8 mouse cellular contexts compared by ENCODE assay signal in genomic region chr4:32615034-32615881, GRCm38 (mm10). TPM values are rescaled to one million over a fixed set of nuclear protein-coding genes. Genes with fewer than 3 reads are reported as not detected.
A peak's percentile ranks its signal among the peaks of the same experiment; 100 is the strongest.
DNase-seq lines count a peak whose midpoint lies in the region; ATAC-seq lines count a peak whose summit lies in the region.

Gene Casp8ap2, plus strand, starts transcription at chr4:32615451.

- peak; percentile 99 for ATAC-seq in erythroblast, adult 5-6 weeks (replicated peaks; ENCODE audit: low FRiP score, poor library complexity, severe bottlenecking)
- peak; percentile 100 for ATAC-seq in kidney, embryonic 15.5 days (replicated peaks; ENCODE audit: low FRiP score)
- ATAC-seq in monocyte, adult 5-6 weeks (replicated peaks; ENCODE audit: insufficient number of reproducible peaks, low FRiP score, low TSS enrichment, poor library complexity, severe bottlenecking), result peak; percentile 99

- peaks cover 10% of the 10 kb centered on the region for H3K36me3 ChIP-seq in heart, embryonic 10.5 days
- 0 out of 2 replicates have a peak, but pooled peaks cover 7% of the 10 kb centered on the region for H3K36me3 ChIP-seq in kidney, embryonic 15.5 days

- H3K4me3 ChIP-seq in heart, embryonic 10.5 days, result peak within 1 kb of the TSS; percentile 96
- peak within 1 kb of the TSS; percentile 96 for H3K4me3 ChIP-seq in kidney, embryonic 15.5 days (replicated peaks)

- peak; percentile 100 for DNase-seq in B cell, adult 2 months
- DNase-seq in brain, adult 2 months (ENCODE audit: low read depth, low spot score), result peak; percentile 100
- peak; percentile 100 for DNase-seq in heart, embryonic 10.5 days (ENCODE audit: low spot score)
- peak; percentile 98 for DNase-seq in liver
- DNase-seq in spleen, postnatal 4 days (ENCODE audit: low spot score in 2 of 2), result peak; percentile 98 to 99

- WGBS in heart, embryonic 10.5 days, result under 1% methylated on average over 67 of the region's 67 CpGs
- under 1% methylated on average over 67 of the region's 67 CpGs for WGBS in kidney, embryonic 15.5 days

- H3K4me2 ChIP-seq in kidney, embryonic 15.5 days, result peak within 1 kb of the TSS; percentile 71

- H3K9me3 ChIP-seq in heart, embryonic 10.5 days, result no peaks in the 10 kb centered on the region
- no peaks in the 10 kb centered on the region for H3K9me3 ChIP-seq in kidney, embryonic 15.5 days (replicated peaks)

- no peaks in the 10 kb centered on the region for H3K27me3 ChIP-seq in heart, embryonic 10.5 days (ENCODE audit: insufficient read depth, poor library complexity, severe bottlenecking)
- H3K27me3 ChIP-seq in kidney, embryonic 15.5 days, result no peaks in the 10 kb centered on the region

- H3K27ac ChIP-seq in heart, embryonic 10.5 days, result peak within 1 kb of the TSS; percentile 94
- H3K27ac ChIP-seq in kidney, embryonic 15.5 days, result peak within 1 kb of the TSS; percentile 90

- peak within 1 kb of the TSS; percentile 92 for H3K9ac ChIP-seq in kidney, embryonic 15.5 days

- peaks cover 15% of the 10 kb centered on the region; the same call in 1 of the 2 replicates for H3K4me1 ChIP-seq in heart, embryonic 10.5 days
- peaks cover 21% of the 10 kb centered on the region for H3K4me1 ChIP-seq in kidney, embryonic 15.5 days

RNA-seq across cellular contexts. Expression of gene Casp8ap2, which starts in this region (rescaled TPM):
- total RNA-seq in erythroblast, adult 5-6 weeks (2015; ENCODE audit: low replicate concordance), result 19.0 and 19.6 TPM in 2 replicates
- total RNA-seq in erythroblast, adult 5-6 weeks (2017; ENCODE audit: low replicate concordance), result 18.8 and 26.5 TPM in 2 replicates
- 39.5 and 48.7 TPM in 2 replicates for polyA plus RNA-seq in heart, embryonic 10.5 days (2016; fragmentation: Nextera tagmentation; extraction: Ambion mirVana)
- 56.4 and 64.7 TPM in 2 replicates for polyA plus RNA-seq in kidney, embryonic 15.5 days (2015; fragmentation: Nextera tagmentation; extraction: Ambion mirVana)
- 39.7 to 46.2 TPM (median 40.0 TPM) in 3 replicates for total RNA-seq in monocyte, adult 5-6 weeks (2017)

Comparison
In these comparisons a context has a peak if more than half of its experiments do, and no peak if none do; other contexts are left out.
1. Peak in every context shown above with its lines: DNase-seq, ATAC-seq, H3K4me3 ChIP-seq and H3K27ac ChIP-seq.